Mouse (Mus musculus): ENCODE measurements around the gene Tnfrsf12a. TPM values are rescaled to one million over a fixed set of nuclear protein-coding genes. Genes with fewer than 3 reads are reported as not detected.

Tnfrsf12a gene
- polyA plus RNA-seq, 1 experiment from 2014 or later: 2.8 TPM

- H3K9me3 ChIP-seq (replicated peaks): no peaks in the 10 kb centered on the region
- WGBS: 2% methylated on average over 9 of the region's 9 CpGs
- H3K4me1 ChIP-seq: no peaks in the 10 kb centered on the region
- no peak for ATAC-seq (ENCODE audit: low FRiP score)
- peaks cover 5% of the 10 kb centered on the region; the same call in 1 of the 2 replicates for H3K36me3 ChIP-seq
- no peak overlapping the region for H3K4me2 ChIP-seq (replicated peaks)
- no peak overlapping the region for H3K27ac ChIP-seq
- H3K27me3 ChIP-seq: peaks cover 49% of the 10 kb centered on the region
- no peak overlapping the region for H3K4me3 ChIP-seq
- no peak overlapping the region for H3K9ac ChIP-seq
Measured at GRCm38 (mm10) chr17:23661526-23661925, 15.7 kb downstream of the Tnfrsf12a start.

GRCm38 (mm10) chr17:23660876-23661200 lies 16.4 kb downstream of the Tnfrsf12a start:
- Histone ChIP-seq H3K4me3 (no peak overlapping the region), H3K27ac (no peak overlapping the region), H3K9ac (no peak overlapping the region), H3K4me1 (no peaks in the 10 kb centered on the region), H3K36me3 (no peaks in the 10 kb centered on the region), H3K27me3 (peaks cover 49% of the 10 kb centered on the region), H3K9me3 (replicated peaks) (no peaks in the 10 kb centered on the region), H3K4me2 (replicated peaks) (0 out of 2 replicates have a peak overlapping the region, but pooled peaks have one; percentile 3)
- ATAC-seq (ENCODE audit: low FRiP score): no peak
- WGBS: 3% methylated on average over 14 of the region's 14 CpGs

GRCm38 (mm10) chr17:23660117-23660875 lies 17.0 kb downstream of the Tnfrsf12a start, which contains the start of gene Bicdl2:
Gene Bicdl2 (plus strand): TSS chr17:23660506.
- 7% methylated on average over 27 of the region's 27 CpGs for WGBS
- Histone ChIP-seq H3K4me2 (replicated peaks) (0 out of 2 replicates have a peak within 1 kb of the TSS, but pooled peaks have one; percentile 3), H3K27ac (no peak within 1 kb of the TSS), H3K9me3 (replicated peaks) (no peaks in the 10 kb centered on the region), H3K4me1 (no peaks in the 10 kb centered on the region), H3K27me3 (peaks cover 49% of the 10 kb centered on the region), H3K4me3 (no peak within 1 kb of the TSS), H3K9ac (no peak within 1 kb of the TSS), H3K36me3 (no peaks in the 10 kb centered on the region)
- no peak for ATAC-seq (ENCODE audit: low FRiP score)

- no peaks in the 10 kb centered on the region for H3K36me3 ChIP-seq
- H3K27ac ChIP-seq: no peak overlapping the region
- H3K4me1 ChIP-seq: no peaks in the 10 kb centered on the region
- H3K27me3 ChIP-seq: peaks cover 49% of the 10 kb centered on the region
- no peak for ATAC-seq (ENCODE audit: low FRiP score)
- H3K4me3 ChIP-seq: no peak overlapping the region
- WGBS: 90% methylated on average over 3 of the region's 3 CpGs
- H3K9me3 ChIP-seq (replicated peaks): no peaks in the 10 kb centered on the region
- H3K4me2 ChIP-seq (replicated peaks): no peak overlapping the region
- no peak overlapping the region for H3K9ac ChIP-seq
Measured at GRCm38 (mm10) chr17:23658450-23658849, 18.8 kb downstream of the Tnfrsf12a start.

GRCm38 (mm10) chr17:23654410-23654809 lies 22.9 kb downstream of the Tnfrsf12a start:
- H3K9me3 ChIP-seq (replicated peaks): no peaks in the 10 kb centered on the region
- no peak overlapping the region for H3K4me2 ChIP-seq (replicated peaks)
- H3K9ac ChIP-seq: no peak overlapping the region
- 70% methylated on average over 2 of the region's 2 CpGs for WGBS
- H3K36me3 ChIP-seq: no peaks in the 10 kb centered on the region
- no peaks in the 10 kb centered on the region for H3K4me1 ChIP-seq
- no peak overlapping the region for H3K27ac ChIP-seq
- ATAC-seq (ENCODE audit: low FRiP score): no peak
- peaks cover 10% of the 10 kb centered on the region for H3K27me3 ChIP-seq
- H3K4me3 ChIP-seq: no peak overlapping the region

GRCm38 (mm10) chr17:23654001-23654400 lies 23.3 kb downstream of the Tnfrsf12a start:
- Histone ChIP-seq H3K4me3 (no peak overlapping the region), H3K27me3 (peaks cover 6% of the 10 kb centered on the region), H3K27ac (no peak overlapping the region), H3K9ac (no peak overlapping the region), H3K4me2 (replicated peaks) (no peak overlapping the region), H3K9me3 (replicated peaks) (no peaks in the 10 kb centered on the region), H3K4me1 (no peaks in the 10 kb centered on the region), H3K36me3 (no peaks in the 10 kb centered on the region)
- ATAC-seq (ENCODE audit: low FRiP score): no peak
- 57% methylated on average over 6 of the region's 6 CpGs for WGBS

- ATAC-seq (ENCODE audit: low FRiP score): no peak
- 58% methylated on average over 2 of the region's 2 CpGs for WGBS
- Histone ChIP-seq H3K4me2 (replicated peaks) (no peak overlapping the region), H3K9me3 (replicated peaks) (no peaks in the 10 kb centered on the region), H3K27me3 (peaks cover 5% of the 10 kb centered on the region), H3K4me3 (no peak overlapping the region), H3K9ac (no peak overlapping the region), H3K27ac (no peak overlapping the region), H3K4me1 (no peaks in the 10 kb centered on the region), H3K36me3 (no peaks in the 10 kb centered on the region)
Measured at GRCm38 (mm10) chr17:23653324-23653723, 23.9 kb downstream of the Tnfrsf12a start.

GRCm38 (mm10) chr17:23651363-23651762 lies 25.9 kb downstream of the Tnfrsf12a start:
- H3K27ac ChIP-seq: no peak overlapping the region
- H3K9me3 ChIP-seq (replicated peaks): no peaks in the 10 kb centered on the region
- no peaks in the 10 kb centered on the region for H3K36me3 ChIP-seq
- no peak for ATAC-seq (ENCODE audit: low FRiP score)
- WGBS: 83% methylated on average over 6 of the region's 6 CpGs
- H3K4me2 ChIP-seq (replicated peaks): no peak overlapping the region
- H3K4me3 ChIP-seq: no peak overlapping the region
- no peaks in the 10 kb centered on the region for H3K4me1 ChIP-seq
- no peak overlapping the region for H3K9ac ChIP-seq
- peaks cover 11% of the 10 kb centered on the region for H3K27me3 ChIP-seq

- H3K36me3 ChIP-seq: no peaks in the 10 kb centered on the region
- no peak overlapping the region for H3K4me2 ChIP-seq (replicated peaks)
- peaks cover 12% of the 10 kb centered on the region for H3K4me1 ChIP-seq
- WGBS: 28% methylated on average over 10 of the region's 10 CpGs
- H3K4me3 ChIP-seq: no peak overlapping the region
- no peak overlapping the region for H3K9ac ChIP-seq
- H3K27ac ChIP-seq: no peak overlapping the region
- peaks cover 34% of the 10 kb centered on the region for H3K27me3 ChIP-seq
- no peaks in the 10 kb centered on the region for H3K9me3 ChIP-seq (replicated peaks)
- ATAC-seq (ENCODE audit: low FRiP score): no peak
Measured at GRCm38 (mm10) chr17:23645894-23646293, 31.4 kb downstream of the Tnfrsf12a start.

GRCm38 (mm10) chr17:23644613-23645495 lies 32.4 kb downstream of the Tnfrsf12a start, which contains the start of gene Mmp25:
Gene Mmp25 (minus strand): TSS chr17:23645277.
- peak; percentile 56; the same call in 1 of the 2 replicates for ATAC-seq (ENCODE audit: low FRiP score)
- peaks cover 34% of the 10 kb centered on the region for H3K27me3 ChIP-seq
- no peak within 1 kb of the TSS for H3K27ac ChIP-seq
- peak within 1 kb of the TSS; percentile 55 for H3K9ac ChIP-seq
- WGBS: under 1% methylated on average over 58 of the region's 58 CpGs
- H3K4me2 ChIP-seq (replicated peaks): peak within 1 kb of the TSS; percentile 65
- H3K4me3 ChIP-seq: peak within 1 kb of the TSS; percentile 37
- no peaks in the 10 kb centered on the region for H3K36me3 ChIP-seq
- H3K9me3 ChIP-seq (replicated peaks): no peaks in the 10 kb centered on the region
- H3K4me1 ChIP-seq: peaks cover 12% of the 10 kb centered on the region

- no peak for ATAC-seq (ENCODE audit: low FRiP score)
- WGBS: 85% methylated on average over 8 of the region's 8 CpGs
Measured at GRCm38 (mm10) chr17:23631241-23631640, 46.0 kb downstream of the Tnfrsf12a start.

More at GRCm38 (mm10) chr17:23631241-23631640, 46.0 kb downstream of the Tnfrsf12a start:
- Histone ChIP-seq H3K4me1 (peaks cover 5% of the 10 kb centered on the region; the same call in 1 of the 2 replicates), H3K9ac (no peak overlapping the region), H3K4me2 (replicated peaks) (no peak overlapping the region), H3K27ac (no peak overlapping the region), H3K27me3 (peaks cover 7% of the 10 kb centered on the region; the same call in 1 of the 2 replicates), H3K36me3 (no peaks in the 10 kb centered on the region), H3K9me3 (replicated peaks) (no peaks in the 10 kb centered on the region), H3K4me3 (no peak overlapping the region)

All from hindbrain, embryonic 12.5 days (tissue).